Mouse (Mus musculus) kidney, adult 8-10 months (tissue): ENCODE results near the gene Hipk4.

Source experiments
- DNase-seq, 2 experiments: peaks; one replicate each; pipeline ENCODE4 v3.0.0; 2022

Hipk4 gene

DNA sequence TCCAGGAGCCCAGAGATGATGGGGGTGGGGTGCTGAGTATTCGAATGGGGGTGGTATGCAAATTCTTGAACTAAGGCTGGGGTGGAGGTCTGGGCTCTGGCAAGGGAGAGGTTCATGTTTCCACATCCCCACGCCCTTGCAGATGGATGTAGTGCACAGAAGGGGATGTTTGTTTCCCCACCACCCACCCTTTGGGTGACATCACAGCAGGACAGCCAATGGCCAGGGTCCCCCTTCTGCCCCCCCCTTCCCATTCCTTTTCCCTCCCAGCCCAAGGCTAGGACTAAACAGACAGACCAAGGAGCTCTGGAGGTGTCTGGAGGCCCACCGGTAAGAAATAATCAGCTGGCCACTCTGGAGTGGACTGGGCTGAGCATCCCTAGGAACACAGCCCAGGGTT, 24.0 kb upstream of the Hipk4 start, which contains the start of gene Prx:
Prx (plus strand) TSS at position 289 of the 400 bp plus-strand sequence.
- DNase-seq: no peak

GRCm38 (mm10) chr7:27501620-27502019, 21.4 kb upstream of the Hipk4 start:
- peak; percentile 33 to 49 for DNase-seq

- no peak for DNase-seq
These were observed 16.2 kb upstream of the Hipk4 start for GRCm38 (mm10) chr7:27506765-27507370.

DNA sequence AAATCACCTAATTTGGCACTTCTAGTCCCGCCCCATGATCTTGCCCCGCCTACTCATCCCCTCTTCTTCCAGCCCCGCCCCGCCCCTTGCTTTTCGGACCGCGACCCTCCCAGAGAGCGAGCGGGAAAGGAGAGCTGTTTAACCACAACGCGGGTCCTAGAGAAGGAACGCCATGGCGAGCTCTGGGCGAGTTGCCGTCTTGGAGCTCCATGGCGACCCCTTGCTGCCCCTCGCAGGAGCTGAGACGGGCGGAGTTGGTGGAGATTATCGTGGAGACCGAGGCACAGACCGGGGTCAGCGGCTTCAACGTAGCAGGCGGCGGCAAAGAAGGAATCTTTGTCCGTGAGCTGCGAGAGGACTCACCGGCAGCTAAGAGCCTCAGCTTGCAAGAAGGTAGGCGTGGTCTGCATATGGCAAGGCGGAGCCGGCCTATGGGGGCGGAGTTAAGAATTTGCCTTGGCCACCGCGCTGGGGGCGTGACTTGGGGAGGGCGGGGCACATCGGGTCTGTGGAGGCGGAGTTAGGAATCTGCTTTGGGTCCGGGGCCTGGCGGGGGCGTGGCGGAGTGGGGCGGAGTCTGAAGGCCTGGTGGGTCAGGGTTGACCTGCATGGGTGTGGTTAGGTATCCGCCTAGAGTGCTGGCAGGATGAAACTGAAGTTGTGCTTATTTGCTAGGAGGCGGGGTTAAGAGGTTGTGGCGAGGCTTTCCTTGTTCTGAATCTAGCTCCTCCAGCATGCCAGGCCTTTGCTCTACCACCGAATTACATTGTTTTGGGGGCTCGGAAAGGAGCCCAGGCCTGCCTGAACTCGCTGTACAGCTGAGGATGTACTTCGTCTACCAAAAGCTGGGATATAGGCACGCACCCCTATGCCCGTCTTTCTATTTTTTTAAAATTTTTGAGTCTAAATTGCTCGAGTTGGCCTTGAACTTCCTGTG, 15.1 kb upstream of the Hipk4 start:
- DNase-seq: peak; percentile 99 to 100

GRCm38 (mm10) chr7:27508648-27509005, 14.4 kb upstream of the Hipk4 start:
- peak; percentile 56 to 67 for DNase-seq

DNA sequence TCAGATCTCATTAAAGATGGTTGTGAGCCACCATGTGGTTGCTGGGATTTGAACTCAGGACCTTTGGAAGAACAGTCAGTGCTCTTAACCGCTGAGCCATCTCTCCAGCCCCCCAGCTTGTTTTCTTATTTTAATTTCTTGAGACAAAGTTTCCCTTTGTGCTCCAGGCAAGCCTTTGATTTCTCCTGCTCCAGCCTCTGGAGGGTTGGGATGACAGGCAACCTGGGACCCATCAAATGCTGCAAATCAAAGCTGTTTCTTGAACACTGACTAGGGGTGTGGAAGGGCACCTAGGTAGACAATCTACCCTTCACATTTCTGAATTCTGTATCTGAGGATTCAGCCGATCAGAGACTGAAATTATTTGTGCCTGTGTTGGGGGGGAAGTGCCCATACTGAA, 12.3 kb upstream of the Hipk4 start:
- DNase-seq: no peak

GRCm38 (mm10) chr7:27514961-27515360, 8.1 kb upstream of the Hipk4 start:
- no peak for DNase-seq

DNA sequence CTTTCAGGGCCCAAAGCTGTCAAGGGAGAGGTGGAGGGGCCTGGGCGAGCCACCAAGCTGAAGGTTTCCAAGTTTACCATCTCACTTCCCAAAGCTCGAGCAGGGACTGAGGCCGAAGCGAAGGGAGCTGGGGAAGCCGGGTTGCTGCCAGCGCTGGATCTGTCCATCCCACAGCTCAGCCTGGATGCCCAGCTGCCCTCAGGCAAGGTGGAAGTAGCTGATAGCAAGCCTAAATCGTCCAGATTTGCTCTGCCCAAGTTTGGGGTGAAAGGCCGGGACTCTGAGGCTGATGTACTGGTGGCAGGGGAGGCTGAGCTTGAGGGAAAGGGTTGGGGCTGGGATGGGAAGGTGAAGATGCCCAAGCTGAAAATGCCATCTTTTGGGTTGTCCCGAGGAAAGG, 4.8 kb upstream of the Hipk4 start:
- DNase-seq: no peak

- DNase-seq: no peak
These were observed 3.0 kb upstream of the Hipk4 start for GRCm38 (mm10) chr7:27520104-27520503.

- no peak for DNase-seq
These were observed 2.5 kb upstream of the Hipk4 start for GRCm38 (mm10) chr7:27520599-27520998.

DNA sequence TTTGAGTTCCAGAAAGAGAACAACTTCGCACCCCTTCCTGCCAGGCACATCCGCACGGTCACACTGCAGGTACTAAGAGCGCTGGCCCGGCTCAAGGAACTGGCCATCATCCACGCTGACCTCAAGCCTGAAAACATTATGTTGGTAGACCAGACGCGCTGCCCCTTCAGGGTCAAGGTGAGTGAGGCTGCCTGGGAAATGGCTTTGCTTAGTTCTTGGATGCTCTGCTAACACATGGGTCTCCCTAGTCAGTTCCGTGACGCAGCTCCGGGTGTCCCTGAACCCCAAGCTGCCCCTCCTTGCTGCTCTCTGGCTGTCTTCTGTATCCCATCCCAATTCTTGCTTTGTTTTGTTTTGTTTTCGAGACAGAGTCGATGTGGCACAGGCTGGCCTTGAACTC, 738 bp downstream of the Hipk4 start:
- no peak for DNase-seq

DNA sequence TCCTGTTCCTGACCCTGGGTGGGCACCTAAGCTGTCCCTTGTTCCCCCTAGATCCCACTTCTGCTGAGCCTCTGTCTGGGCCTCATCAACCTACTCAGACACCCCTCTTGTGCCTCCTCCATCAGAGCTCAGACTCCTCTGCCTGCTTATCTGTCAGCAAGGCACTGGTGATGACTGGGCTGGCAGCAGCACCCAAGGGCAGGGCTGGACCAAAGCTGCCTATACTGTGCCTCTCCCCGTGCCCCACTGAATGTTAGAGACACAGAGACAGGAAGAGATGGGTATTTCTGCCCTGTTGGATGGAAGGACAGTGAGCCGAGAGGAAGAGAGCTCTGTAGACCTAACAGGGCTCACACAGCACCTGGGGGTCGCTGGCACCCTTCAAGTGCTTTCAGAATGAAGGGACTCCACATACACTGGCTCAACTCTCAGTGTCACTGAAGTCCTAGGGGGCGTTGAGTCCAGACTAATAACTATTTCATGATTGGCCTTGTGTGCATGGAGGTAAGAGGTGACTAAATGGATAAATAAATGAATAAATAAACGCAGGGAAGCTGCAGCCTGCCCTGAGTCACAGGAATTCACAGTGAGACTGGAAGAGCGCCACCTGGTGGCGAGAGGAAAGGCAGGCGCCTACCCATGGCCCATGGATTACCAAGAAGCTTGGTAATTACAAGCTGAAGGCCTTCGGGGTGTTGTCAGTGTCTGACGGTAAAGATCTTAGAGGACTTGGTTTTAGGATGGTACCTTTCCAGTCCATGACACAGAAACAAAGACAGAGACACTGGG, 3.2 kb downstream of the Hipk4 start:
- DNase-seq: peak; percentile 48 to 73

DNA sequence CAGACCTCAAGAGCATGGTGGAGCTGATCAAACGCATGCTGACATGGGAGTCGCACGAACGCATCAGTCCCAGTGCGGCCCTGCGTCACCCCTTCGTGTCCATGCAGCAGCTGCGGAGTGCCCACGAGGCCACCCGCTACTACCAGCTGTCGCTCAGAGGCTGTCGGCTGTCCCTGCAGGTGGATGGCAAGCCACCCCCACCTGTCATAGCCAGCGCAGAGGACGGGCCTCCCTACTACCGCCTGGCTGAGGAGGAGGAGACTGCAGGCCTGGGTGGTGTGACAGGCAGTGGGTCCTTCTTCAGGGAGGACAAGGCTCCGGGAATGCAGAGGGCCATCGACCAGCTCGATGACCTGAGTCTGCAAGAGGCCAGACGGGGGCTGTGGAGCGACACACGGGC, 6.0 kb downstream of the Hipk4 start:
- DNase-seq: no peak

DNA sequence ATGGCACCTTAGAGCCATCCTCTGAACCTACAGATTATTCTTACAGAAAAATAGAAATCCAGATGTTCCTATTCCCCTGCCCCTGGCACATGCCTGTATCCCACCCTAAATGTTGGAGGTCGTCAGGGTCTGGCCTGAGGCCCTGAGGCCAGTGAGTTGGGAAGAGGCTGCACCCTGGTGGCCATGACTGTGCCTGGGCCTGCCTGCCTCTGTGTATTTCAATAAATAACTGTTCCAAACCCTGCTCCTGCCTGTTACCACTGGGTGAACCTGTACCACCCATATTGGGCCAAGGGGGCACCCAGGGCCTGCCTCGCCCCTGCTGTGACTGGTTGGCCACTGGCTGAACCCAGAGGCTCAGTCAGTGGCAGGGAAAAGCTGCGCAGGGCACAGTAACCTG, 7.9 kb downstream of the Hipk4 start:
- no peak for DNase-seq

GRCm38 (mm10) chr7:27531707-27532106, 8.6 kb downstream of the Hipk4 start:
- no peak for DNase-seq

DNA sequence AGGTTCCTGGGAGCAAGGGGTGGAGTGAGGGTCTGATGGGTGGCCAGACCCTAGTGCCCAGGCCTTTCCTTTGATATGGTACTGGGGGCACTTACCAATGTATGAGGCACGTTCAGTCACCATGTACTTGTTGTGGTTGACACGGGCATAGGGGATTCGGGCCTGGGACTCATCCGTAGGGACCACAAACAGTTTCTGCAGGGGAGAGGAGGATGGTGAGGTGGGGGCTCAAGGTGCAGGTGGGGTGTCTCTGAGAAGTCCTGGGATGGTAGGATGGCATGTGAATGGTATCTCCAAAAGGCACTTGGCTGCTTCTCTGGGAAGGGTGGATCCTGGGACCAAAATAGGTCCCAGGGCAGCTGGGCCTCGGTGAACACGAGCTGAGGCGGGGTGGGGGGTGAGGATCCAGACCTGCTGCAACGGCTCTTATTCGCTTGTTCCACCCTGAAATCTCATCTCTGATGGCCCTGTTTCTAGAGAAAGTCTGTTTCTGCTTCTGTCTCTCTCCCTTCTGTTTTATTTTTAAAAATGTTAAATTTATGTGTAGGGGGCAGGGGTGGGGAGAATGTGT, 9.5 kb downstream of the Hipk4 start:
- DNase-seq: no peak

- DNase-seq: no peak
These were observed 12.3 kb downstream of the Hipk4 start for GRCm38 (mm10) chr7:27535386-27535785.

GRCm38 (mm10) chr7:27536618-27537017, 13.6 kb downstream of the Hipk4 start:
- no peak for DNase-seq

DNA sequence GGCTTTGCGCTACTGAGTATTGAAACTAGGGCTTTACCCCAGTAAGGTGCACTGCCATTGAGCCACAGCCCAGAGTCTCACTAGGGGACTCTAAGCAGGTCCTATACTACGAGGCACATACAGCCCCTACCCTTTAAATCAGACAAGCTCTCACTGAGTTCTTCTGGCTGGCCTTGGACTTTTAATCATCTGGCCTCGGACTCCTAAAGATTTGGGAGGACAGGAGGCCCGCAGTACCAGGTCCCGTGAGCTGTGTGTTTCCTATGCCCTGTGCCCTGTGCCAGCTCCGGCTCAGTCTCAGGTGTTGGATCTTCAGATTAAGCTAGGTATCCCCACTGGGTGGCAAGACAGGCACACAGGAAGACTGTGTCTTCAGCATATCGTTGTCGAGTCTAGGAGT, 14.9 kb downstream of the Hipk4 start:
- DNase-seq: no peak

DNA sequence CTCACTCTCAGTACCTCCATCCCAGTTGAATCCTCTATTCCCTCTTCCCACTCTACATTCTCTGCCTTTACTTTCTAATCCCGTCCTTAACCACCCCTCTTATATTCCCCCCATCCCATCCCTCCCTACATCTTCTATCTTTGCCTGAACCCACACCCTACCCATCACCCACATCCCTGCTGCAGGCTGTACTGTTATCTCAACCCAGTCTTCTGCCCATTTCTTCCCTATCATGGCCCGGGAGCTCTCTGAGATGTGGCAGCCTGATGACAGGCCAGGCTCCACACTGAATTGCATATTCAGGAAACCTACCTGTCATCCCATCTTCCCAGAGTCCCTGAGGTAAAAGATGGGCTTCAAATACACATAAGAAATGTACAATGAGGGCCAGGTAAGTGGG, 15.7 kb downstream of the Hipk4 start:
- no peak for DNase-seq

DNA sequence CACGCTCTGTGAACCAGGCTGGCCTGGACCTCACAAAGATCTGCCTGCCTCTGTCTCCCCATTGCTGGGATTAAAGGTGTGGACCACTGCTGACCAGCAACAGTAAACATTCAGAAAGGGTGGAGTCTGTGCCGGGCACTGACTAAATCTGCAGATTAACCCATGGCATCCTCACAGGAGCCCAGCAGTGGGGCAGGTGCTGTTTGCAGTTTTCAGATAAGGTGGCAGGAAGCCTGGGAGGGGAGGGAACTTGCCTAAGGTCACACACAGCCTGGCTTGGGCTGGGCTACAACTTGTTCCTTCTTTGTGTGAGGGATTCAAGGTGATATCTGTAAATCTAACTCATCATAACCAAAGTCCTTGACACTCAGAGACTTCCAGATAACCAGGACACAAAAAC, 17.5 kb downstream of the Hipk4 start:
- DNase-seq: no peak

DNA sequence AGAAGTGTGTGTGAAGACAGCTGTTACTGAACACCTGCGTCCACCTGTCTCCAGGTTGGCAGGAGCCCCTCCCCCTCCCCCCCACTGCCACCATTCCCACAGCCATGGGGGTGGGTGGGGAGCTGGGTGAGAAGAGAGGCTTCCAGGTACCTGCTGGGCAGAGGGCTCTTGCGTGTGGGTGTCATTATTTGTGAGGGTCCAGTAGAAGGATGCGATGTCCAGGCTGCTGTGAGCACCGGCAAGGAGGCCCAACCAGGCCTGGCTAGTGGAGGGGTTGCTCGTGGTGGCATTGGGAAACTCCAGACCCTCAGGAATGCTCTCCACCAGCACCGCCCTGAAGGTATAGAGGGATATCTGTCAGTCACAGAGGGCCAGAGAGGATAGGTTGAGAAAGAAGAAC, 17.9 kb downstream of the Hipk4 start:
- DNase-seq: no peak

DNA sequence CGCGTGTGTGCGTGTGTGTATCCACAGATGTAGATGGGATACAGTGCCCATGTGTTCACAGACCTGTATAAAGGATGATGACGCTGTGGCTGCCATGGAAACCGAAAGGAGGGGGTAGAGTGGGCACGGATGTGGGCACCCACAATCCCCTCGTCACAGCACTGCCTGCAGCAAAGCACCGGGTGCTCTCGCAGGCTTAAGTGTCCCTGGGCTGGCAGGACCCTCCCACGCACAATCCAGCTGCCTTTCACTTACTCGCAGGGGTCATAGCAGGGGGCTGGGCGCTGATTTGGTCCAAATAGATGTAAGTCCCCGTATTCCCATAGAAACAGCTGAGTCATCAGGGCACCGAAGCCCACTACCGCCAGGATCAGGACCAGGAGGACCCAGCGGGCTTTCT, 18.4 kb downstream of the Hipk4 start:
- no peak for DNase-seq
